Mouse (Mus musculus): ENCODE data around the gene Gm1673. TPM values are rescaled to one million over a fixed set of nuclear protein-coding genes. Genes with fewer than 3 reads are reported as not detected.

Gene Gm1673
- polyA plus RNA-seq, 1 experiment from 2014 or later = 405 TPM

- 0 out of 2 replicates have a peak overlapping the region, but pooled peaks have one; percentile 3 for H3K4me2 ChIP-seq
- H3K9ac ChIP-seq = no peak overlapping the region
- 86% methylated on average over 6 of the region's 6 CpGs for WGBS
- peaks cover 21% of the 10 kb centered on the region for H3K36me3 ChIP-seq (replicated peaks)
- H3K4me3 ChIP-seq (replicated peaks) = no peak overlapping the region
- peaks cover 24% of the 10 kb centered on the region for H3K27me3 ChIP-seq
- peaks cover 44% of the 10 kb centered on the region for H3K4me1 ChIP-seq
- H3K9me3 ChIP-seq = no peaks in the 10 kb centered on the region
- no peak overlapping the region for H3K27ac ChIP-seq
- no peak for ATAC-seq (ENCODE audit: low FRiP score)
Observed at GRCm38 (mm10) chr5:33999466-34000090, 16.3 kb downstream of the Gm1673 start.

GRCm38 (mm10) chr5:34000809-34001208, 17.6 kb downstream of the Gm1673 start:
- 94% methylated on average over 25 of the region's 25 CpGs for WGBS
- Histone ChIP-seq H3K4me3 (replicated peaks) (no peak overlapping the region), H3K4me2 (no peak overlapping the region), H3K9ac (no peak overlapping the region), H3K27ac (no peak overlapping the region), H3K36me3 (replicated peaks) (peaks cover 21% of the 10 kb centered on the region), H3K9me3 (no peaks in the 10 kb centered on the region), H3K27me3 (peaks cover 17% of the 10 kb centered on the region), H3K4me1 (peaks cover 35% of the 10 kb centered on the region)
- no peak for ATAC-seq (ENCODE audit: low FRiP score)

GRCm38 (mm10) chr5:34001401-34001800, 18.2 kb downstream of the Gm1673 start:
- H3K9me3 ChIP-seq = no peaks in the 10 kb centered on the region

GRCm38 (mm10) chr5:34002636-34003035, 19.4 kb downstream of the Gm1673 start:
- Histone ChIP-seq H3K27ac (no peak overlapping the region), H3K27me3 (peaks cover 10% of the 10 kb centered on the region), H3K36me3 (replicated peaks) (peaks cover 21% of the 10 kb centered on the region), H3K4me1 (peaks cover 31% of the 10 kb centered on the region), H3K9me3 (no peaks in the 10 kb centered on the region), H3K4me2 (no peak overlapping the region), H3K9ac (no peak overlapping the region), H3K4me3 (replicated peaks) (no peak overlapping the region)
- WGBS = 76% methylated on average over 4 of the region's 4 CpGs
- no peak for ATAC-seq (ENCODE audit: low FRiP score)

More at GRCm38 (mm10) chr5:34001401-34001800, 18.2 kb downstream of the Gm1673 start:
- peaks cover 35% of the 10 kb centered on the region for H3K4me1 ChIP-seq
- H3K36me3 ChIP-seq (replicated peaks) = peaks cover 21% of the 10 kb centered on the region
- H3K27ac ChIP-seq = no peak overlapping the region
- peaks cover 17% of the 10 kb centered on the region for H3K27me3 ChIP-seq
- no peak overlapping the region for H3K4me3 ChIP-seq (replicated peaks)
- no peak for ATAC-seq (ENCODE audit: low FRiP score)
- 100% methylated on average over 1 of the region's 1 CpGs for WGBS
- no peak overlapping the region for H3K4me2 ChIP-seq
- H3K9ac ChIP-seq = no peak overlapping the region

- Histone ChIP-seq H3K27me3 (no peaks in the 10 kb centered on the region), H3K4me3 (replicated peaks) (no peak overlapping the region), H3K4me2 (no peak overlapping the region), H3K36me3 (replicated peaks) (peaks cover 21% of the 10 kb centered on the region), H3K4me1 (peaks cover 11% of the 10 kb centered on the region; the same call in 1 of the 2 replicates), H3K27ac (no peak overlapping the region), H3K9ac (no peak overlapping the region), H3K9me3 (no peaks in the 10 kb centered on the region)
- WGBS = 86% methylated on average over 5 of the region's 5 CpGs
- ATAC-seq (ENCODE audit: low FRiP score) = no peak
Observed at GRCm38 (mm10) chr5:34004618-34005017, 21.4 kb downstream of the Gm1673 start.

GRCm38 (mm10) chr5:34006832-34007231, 23.6 kb downstream of the Gm1673 start:
- no peak overlapping the region for H3K4me3 ChIP-seq (replicated peaks)
- H3K4me2 ChIP-seq = no peak overlapping the region
- H3K4me1 ChIP-seq = 0 out of 2 replicates have a peak, but pooled peaks cover 9% of the 10 kb centered on the region
- ATAC-seq (ENCODE audit: low FRiP score) = no peak
- H3K9me3 ChIP-seq = no peaks in the 10 kb centered on the region
- 86% methylated on average over 4 of the region's 4 CpGs for WGBS
- H3K27ac ChIP-seq = no peak overlapping the region
- no peaks in the 10 kb centered on the region for H3K27me3 ChIP-seq
- H3K36me3 ChIP-seq (replicated peaks) = peaks cover 4% of the 10 kb centered on the region
- no peak overlapping the region for H3K9ac ChIP-seq

- Histone ChIP-seq H3K9me3 (no peaks in the 10 kb centered on the region), H3K4me3 (replicated peaks) (no peak overlapping the region), H3K27me3 (no peaks in the 10 kb centered on the region), H3K4me2 (no peak overlapping the region), H3K27ac (no peak overlapping the region), H3K9ac (no peak overlapping the region), H3K36me3 (replicated peaks) (no peaks in the 10 kb centered on the region), H3K4me1 (0 out of 2 replicates have a peak, but pooled peaks cover 6% of the 10 kb centered on the region)
- ATAC-seq (ENCODE audit: low FRiP score) = no peak
- 87% methylated on average over 4 of the region's 4 CpGs for WGBS
Observed at GRCm38 (mm10) chr5:34007392-34007941, 24.2 kb downstream of the Gm1673 start.

GRCm38 (mm10) chr5:34014652-34015051, 31.4 kb downstream of the Gm1673 start:
- Histone ChIP-seq H3K4me2 (no peak overlapping the region), H3K9me3 (no peaks in the 10 kb centered on the region), H3K27me3 (no peaks in the 10 kb centered on the region), H3K36me3 (replicated peaks) (no peaks in the 10 kb centered on the region), H3K4me3 (replicated peaks) (no peak overlapping the region), H3K27ac (no peak overlapping the region), H3K9ac (no peak overlapping the region), H3K4me1 (no peaks in the 10 kb centered on the region)
- 85% methylated on average over 1 of the region's 1 CpGs for WGBS
- ATAC-seq (ENCODE audit: low FRiP score) = no peak

- Histone ChIP-seq H3K27me3 (no peaks in the 10 kb centered on the region), H3K27ac (no peak overlapping the region), H3K4me2 (no peak overlapping the region), H3K36me3 (replicated peaks) (no peaks in the 10 kb centered on the region), H3K9ac (no peak overlapping the region), H3K4me3 (replicated peaks) (no peak overlapping the region), H3K9me3 (no peaks in the 10 kb centered on the region), H3K4me1 (no peaks in the 10 kb centered on the region)
- no peak for ATAC-seq (ENCODE audit: low FRiP score)
- WGBS = 87% methylated on average over 4 of the region's 4 CpGs
Observed at GRCm38 (mm10) chr5:34018968-34019367, 35.7 kb downstream of the Gm1673 start.

- Histone ChIP-seq H3K9ac (no peak overlapping the region), H3K4me3 (replicated peaks) (no peak overlapping the region), H3K9me3 (no peaks in the 10 kb centered on the region), H3K4me2 (no peak overlapping the region), H3K36me3 (replicated peaks) (no peaks in the 10 kb centered on the region), H3K4me1 (peaks cover 3% of the 10 kb centered on the region; the same call in 1 of the 2 replicates), H3K27ac (no peak overlapping the region), H3K27me3 (no peaks in the 10 kb centered on the region)
- 71% methylated on average over 4 of the region's 4 CpGs for WGBS
- ATAC-seq (ENCODE audit: low FRiP score) = no peak
Observed at GRCm38 (mm10) chr5:34030101-34030500, 46.9 kb downstream of the Gm1673 start.

GRCm38 (mm10) chr5:34031022-34031421, 47.8 kb downstream of the Gm1673 start:
- Histone ChIP-seq H3K9ac (no peak overlapping the region), H3K27ac (no peak overlapping the region), H3K36me3 (replicated peaks) (no peaks in the 10 kb centered on the region), H3K4me3 (replicated peaks) (no peak overlapping the region), H3K4me1 (peaks cover 3% of the 10 kb centered on the region; the same call in 1 of the 2 replicates), H3K9me3 (no peaks in the 10 kb centered on the region), H3K27me3 (no peaks in the 10 kb centered on the region), H3K4me2 (no peak overlapping the region)
- ATAC-seq (ENCODE audit: low FRiP score) = no peak
- 86% methylated on average over 6 of the region's 6 CpGs for WGBS

- H3K4me1 ChIP-seq = peaks cover 3% of the 10 kb centered on the region; the same call in 1 of the 2 replicates
- H3K4me3 ChIP-seq (replicated peaks) = no peak overlapping the region
- 80% methylated on average over 3 of the region's 3 CpGs for WGBS
- no peaks in the 10 kb centered on the region for H3K27me3 ChIP-seq
- ATAC-seq (ENCODE audit: low FRiP score) = no peak
- H3K27ac ChIP-seq = no peak overlapping the region
- no peaks in the 10 kb centered on the region for H3K36me3 ChIP-seq (replicated peaks)
- no peak overlapping the region for H3K4me2 ChIP-seq
- H3K9me3 ChIP-seq = no peaks in the 10 kb centered on the region
- no peak overlapping the region for H3K9ac ChIP-seq
Observed at GRCm38 (mm10) chr5:34032520-34032919, 49.3 kb downstream of the Gm1673 start.

Measured in forebrain, embryonic 12.5 days (tissue).